21 mouse cellular contexts compared by ENCODE assay signal in genomic region chr8:125435320-125436100, GRCm38 (mm10).
A peak's percentile ranks its signal among the peaks of the same experiment; 100 is the strongest.
DNase-seq lines count a peak whose midpoint lies in the region; ATAC-seq lines count a peak whose summit lies in the region.
"Had no signal": no experiment of that assay in that cellular context is flagged by ENCODE, and none has a peak within 500 bp of the region (broad histone marks: within the 10 kb centered on the region; RNA-seq: fewer than 3 reads in every experiment).

No protein-coding gene starts in this region.

- no peak for DNase-seq in heart, postnatal 4 days
- no peak for DNase-seq in limb, embryonic 10.5 days (ENCODE audit: low spot score)
- peak; percentile 58 for DNase-seq in thymus, postnatal 14 days
- DNase-seq in urinary bladder, postnatal 36 days (ENCODE audit: low spot score in 2 of 2): no peak
- DNase-seq: adrenal gland, adult 8-10 months; cerebellum, postnatal 10 days; gastrocnemius, adult 2 months; kidney, postnatal 36 days; layer of hippocampus, adult 9-11 months; lung, adult 2 months; retina, postnatal 1 day had no signal

- peaks cover 65% of the 10 kb centered on the region for H3K36me3 ChIP-seq in forebrain, embryonic 12.5 days (replicated peaks)
- peaks cover 29% of the 10 kb centered on the region; the same call in 1 of the 2 replicates for H3K36me3 ChIP-seq in forebrain, embryonic 15.5 days
- H3K36me3 ChIP-seq in heart, embryonic 15.5 days: peaks cover 45% of the 10 kb centered on the region
- H3K36me3 ChIP-seq in limb, embryonic 10.5 days: peaks cover 48% of the 10 kb centered on the region
- H3K36me3 ChIP-seq: liver, embryonic 12.5 days; stomach, embryonic 15.5 days had no signal

- no peak for ATAC-seq in forebrain, embryonic 12.5 days (ENCODE audit: low FRiP score)
- no peak for ATAC-seq in forebrain, embryonic 15.5 days (replicated peaks)
- no peak for ATAC-seq in heart, embryonic 15.5 days (replicated peaks; ENCODE audit: insufficient number of reproducible peaks, insufficient read depth, low FRiP score, low read depth)
- ATAC-seq: CD4-positive, CD25-positive, alpha-beta regulatory T cell, adult 4 months; intestine, embryonic 15.5 days; liver, embryonic 12.5 days; Patski had no signal

- H3K4me1 ChIP-seq in forebrain, embryonic 12.5 days: peaks cover 15% of the 10 kb centered on the region
- peaks cover 5% of the 10 kb centered on the region for H3K4me1 ChIP-seq in forebrain, embryonic 15.5 days
- H3K4me1 ChIP-seq in heart, embryonic 15.5 days (replicated peaks): peaks cover 25% of the 10 kb centered on the region
- peaks cover 34% of the 10 kb centered on the region for H3K4me1 ChIP-seq in limb, embryonic 10.5 days
- H3K4me1 ChIP-seq: liver, embryonic 12.5 days; stomach, embryonic 15.5 days had no signal

- H3K9ac ChIP-seq in forebrain, embryonic 12.5 days: no peak overlapping the region
- no peak overlapping the region for H3K9ac ChIP-seq in forebrain, embryonic 15.5 days (replicated peaks)
- no peak overlapping the region for H3K9ac ChIP-seq in heart, embryonic 15.5 days
- H3K9ac ChIP-seq: embryonic facial prominence, embryonic 12.5 days; intestine, embryonic 15.5 days; liver, embryonic 12.5 days; stomach, embryonic 15.5 days had no signal

- 83% methylated on average over 7 of the region's 7 CpGs for WGBS in forebrain, embryonic 12.5 days
- 73% methylated on average over 7 of the region's 7 CpGs for WGBS in forebrain, embryonic 15.5 days
- WGBS in heart, embryonic 15.5 days: 64% methylated on average over 7 of the region's 7 CpGs
- WGBS in limb, embryonic 10.5 days: 87% methylated on average over 7 of the region's 7 CpGs

- no peak overlapping the region for H3K4me2 ChIP-seq in forebrain, embryonic 12.5 days
- H3K4me2 ChIP-seq in forebrain, embryonic 15.5 days (replicated peaks): no peak overlapping the region
- H3K4me2 ChIP-seq in heart, embryonic 15.5 days: no peak overlapping the region
- H3K4me2 ChIP-seq: embryonic facial prominence, embryonic 12.5 days; intestine, embryonic 15.5 days; liver, embryonic 12.5 days; stomach, embryonic 15.5 days had no signal

- no peak overlapping the region for H3K4me3 ChIP-seq in forebrain, embryonic 12.5 days (replicated peaks)
- H3K4me3 ChIP-seq in forebrain, embryonic 15.5 days: no peak overlapping the region
- no peak overlapping the region for H3K4me3 ChIP-seq in heart, embryonic 15.5 days
- H3K4me3 ChIP-seq in limb, embryonic 10.5 days: no peak overlapping the region
- H3K4me3 ChIP-seq: embryonic facial prominence, embryonic 12.5 days; erythroblast, embryonic 14.5 days; gastrocnemius, adult 2 months; intestine, embryonic 15.5 days; liver, embryonic 12.5 days; stomach, embryonic 15.5 days had no signal

- H3K9me3 ChIP-seq in forebrain, embryonic 12.5 days: no peaks in the 10 kb centered on the region
- no peaks in the 10 kb centered on the region for H3K9me3 ChIP-seq in forebrain, embryonic 15.5 days
- no peaks in the 10 kb centered on the region for H3K9me3 ChIP-seq in heart, embryonic 15.5 days (replicated peaks)
- no peaks in the 10 kb centered on the region for H3K9me3 ChIP-seq in limb, embryonic 10.5 days (replicated peaks)
- H3K9me3 ChIP-seq: embryonic facial prominence, embryonic 12.5 days; intestine, embryonic 15.5 days; liver, embryonic 12.5 days; stomach, embryonic 15.5 days had no signal

- H3K27ac ChIP-seq in forebrain, embryonic 12.5 days: peak overlapping the region; percentile 39
- H3K27ac ChIP-seq in forebrain, embryonic 15.5 days (replicated peaks): no peak overlapping the region
- H3K27ac ChIP-seq in heart, embryonic 15.5 days: peak overlapping the region; percentile 25; the same call in 1 of the 2 replicates
- peak overlapping the region; percentile 42; the same call in 1 of the 2 replicates for H3K27ac ChIP-seq in limb, embryonic 10.5 days
- H3K27ac ChIP-seq: embryonic facial prominence, embryonic 12.5 days; gastrocnemius, adult 2 months; intestine, embryonic 15.5 days; liver, embryonic 12.5 days; stomach, embryonic 15.5 days had no signal

- peaks cover 3% of the 10 kb centered on the region; the same call in 1 of the 2 replicates for H3K27me3 ChIP-seq in forebrain, embryonic 12.5 days
- no peaks in the 10 kb centered on the region for H3K27me3 ChIP-seq in forebrain, embryonic 15.5 days
- H3K27me3 ChIP-seq in heart, embryonic 15.5 days: no peaks in the 10 kb centered on the region
- H3K27me3 ChIP-seq in limb, embryonic 10.5 days (ENCODE audit: low read depth, poor library complexity, severe bottlenecking): no peaks in the 10 kb centered on the region; the same call in 1 of the 2 replicates
- H3K27me3 ChIP-seq: embryonic facial prominence, embryonic 12.5 days; intestine, embryonic 15.5 days; liver, embryonic 12.5 days; Patski; stomach, embryonic 15.5 days had no signal
